Mouse (Mus musculus): ENCODE measurements around the gene Ticrr.

Ticrr gene

DNA sequence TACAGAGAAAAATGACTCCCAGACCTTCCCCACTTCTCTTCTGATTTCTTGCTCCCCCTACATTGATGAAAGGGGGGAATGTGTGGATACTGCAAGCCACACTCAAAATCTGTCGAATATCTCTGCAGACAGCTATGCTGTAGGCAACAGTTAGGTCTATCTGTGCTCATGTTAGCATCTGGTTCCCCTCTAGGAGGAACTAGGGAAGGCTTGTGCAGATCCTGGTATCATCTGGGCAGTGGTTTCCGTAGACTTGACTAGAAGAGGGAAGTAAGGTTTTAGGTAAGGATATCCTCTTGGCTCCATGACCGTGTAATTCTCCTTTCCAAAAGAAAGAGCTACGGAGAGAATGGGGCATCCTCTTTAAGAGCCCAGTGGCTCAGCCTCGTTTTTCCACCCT lies 84.6 kb downstream of the Ticrr start:
- DNase-seq (ENCODE audit: low read depth, low spot score): no peak

DNA sequence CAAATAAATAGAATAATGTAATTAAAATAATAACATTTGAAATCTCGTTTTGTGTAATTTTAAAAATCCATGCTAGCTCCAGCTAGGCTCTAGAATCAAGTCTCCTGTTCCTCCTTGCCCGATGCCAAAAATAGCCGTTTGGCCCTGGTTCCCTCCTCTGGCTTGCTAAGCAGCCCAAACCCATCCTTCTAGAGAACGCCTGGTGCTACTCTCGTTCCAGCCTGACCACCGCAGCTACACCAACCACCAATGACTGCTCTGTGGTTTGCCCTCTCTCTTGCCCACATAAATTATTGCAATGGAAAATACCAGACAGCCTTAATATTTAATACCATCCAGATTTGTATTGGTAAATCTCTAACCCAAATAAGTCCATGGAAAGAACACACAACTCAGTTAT lies 87.7 kb downstream of the Ticrr start:
- DNase-seq (ENCODE audit: low read depth, low spot score): no peak

Measured in retina, postnatal 7 days (tissue).